Mouse (Mus musculus): ENCODE measurements around the gene Zfp790. TPM values are rescaled to one million over a fixed set of nuclear protein-coding genes. Genes with fewer than 3 reads are reported as not detected.
A peak's percentile ranks its signal among the peaks of the same experiment; 100 is the strongest.

Zfp790 gene
- polyA plus RNA-seq, 2 experiments: 8.0 to 13.8 TPM

GRCm38 (mm10) chr7:29839256-29839655, 23.3 kb downstream of the Zfp790 start:
- WGBS: 89% methylated on average over 3 of the region's 3 CpGs
- H3K9ac ChIP-seq (ENCODE audit: low read depth, low read length, severe bottlenecking): no peak overlapping the region
- ATAC-seq (ENCODE audit: low FRiP score, low read depth) (no peak), DNase-seq (ENCODE audit: low spot score) (no peak)
- H3K36me3 ChIP-seq (ENCODE audit: control insufficient read depth, insufficient read depth, low read length): peaks cover 6% of the 10 kb centered on the region; the same call in 1 of the 2 replicates
- no peak overlapping the region for H3K27ac ChIP-seq (replicated peaks; ENCODE audit: low read depth, low read length)
- no peak overlapping the region for H3K4me3 ChIP-seq (replicated peaks; ENCODE audit: low read length)
- H3K27me3 ChIP-seq (ENCODE audit: control insufficient read depth, insufficient read depth, low read length): no peaks in the 10 kb centered on the region
- TF ChIP-seq POLR2A (IDR thresholded peaks at IDR 0.05; ENCODE audit: borderline replicate concordance, extremely low read depth, insufficient read depth, insufficient read length): no peak
- H3K9me3 ChIP-seq (ENCODE audit: control insufficient read depth, low read length): no peaks in the 10 kb centered on the region
- H3K4me2 ChIP-seq (replicated peaks; ENCODE audit: low read depth, low read length, severe bottlenecking): no peak overlapping the region
- no peaks in the 10 kb centered on the region for H3K4me1 ChIP-seq (ENCODE audit: control insufficient read depth, insufficient read depth, low read length)

GRCm38 (mm10) chr7:29842105-29842504, 26.2 kb downstream of the Zfp790 start:
- Histone ChIP-seq H3K9ac (ENCODE audit: low read depth, low read length, severe bottlenecking) (no peak overlapping the region), H3K36me3 (ENCODE audit: control insufficient read depth, insufficient read depth, low read length) (peaks cover 30% of the 10 kb centered on the region), H3K9me3 (ENCODE audit: control insufficient read depth, low read length) (no peaks in the 10 kb centered on the region), H3K4me3 (replicated peaks; ENCODE audit: low read length) (no peak overlapping the region), H3K27ac (replicated peaks; ENCODE audit: low read depth, low read length) (no peak overlapping the region), H3K27me3 (ENCODE audit: control insufficient read depth, insufficient read depth, low read length) (no peaks in the 10 kb centered on the region), H3K4me2 (replicated peaks; ENCODE audit: low read depth, low read length, severe bottlenecking) (no peak overlapping the region), H3K4me1 (ENCODE audit: control insufficient read depth, insufficient read depth, low read length) (no peaks in the 10 kb centered on the region)
- no peak for DNase-seq (ENCODE audit: low spot score)
- 92% methylated on average over 1 of the region's 1 CpGs for WGBS
- no peak for TF ChIP-seq POLR2A (IDR thresholded peaks at IDR 0.05; ENCODE audit: borderline replicate concordance, extremely low read depth, insufficient read depth, insufficient read length)
- ATAC-seq (ENCODE audit: low FRiP score, low read depth): no peak

GRCm38 (mm10) chr7:29844616-29845015, 28.7 kb downstream of the Zfp790 start:
- WGBS: 88% methylated on average over 5 of the region's 5 CpGs
- Histone ChIP-seq H3K4me2 (replicated peaks; ENCODE audit: low read depth, low read length, severe bottlenecking) (no peak overlapping the region), H3K9me3 (ENCODE audit: control insufficient read depth, low read length) (no peaks in the 10 kb centered on the region), H3K4me1 (ENCODE audit: control insufficient read depth, insufficient read depth, low read length) (no peaks in the 10 kb centered on the region), H3K27ac (replicated peaks; ENCODE audit: low read depth, low read length) (no peak overlapping the region), H3K27me3 (ENCODE audit: control insufficient read depth, insufficient read depth, low read length) (no peaks in the 10 kb centered on the region), H3K36me3 (ENCODE audit: control insufficient read depth, insufficient read depth, low read length) (peaks cover 30% of the 10 kb centered on the region), H3K9ac (ENCODE audit: low read depth, low read length, severe bottlenecking) (no peak overlapping the region), H3K4me3 (replicated peaks; ENCODE audit: low read length) (no peak overlapping the region)
- DNase-seq (ENCODE audit: low spot score) (no peak), ATAC-seq (ENCODE audit: low FRiP score, low read depth) (no peak)
- no peak for TF ChIP-seq POLR2A (IDR thresholded peaks at IDR 0.05; ENCODE audit: borderline replicate concordance, extremely low read depth, insufficient read depth, insufficient read length)

- WGBS: 56% methylated on average over 9 of the region's 9 CpGs
- Histone ChIP-seq H3K4me2 (replicated peaks; ENCODE audit: low read depth, low read length, severe bottlenecking) (peak overlapping the region; percentile 63), H3K9me3 (ENCODE audit: control insufficient read depth, low read length) (no peaks in the 10 kb centered on the region), H3K27ac (replicated peaks; ENCODE audit: low read depth, low read length) (no peak overlapping the region), H3K4me3 (replicated peaks; ENCODE audit: low read length) (peak overlapping the region; percentile 45), H3K4me1 (ENCODE audit: control insufficient read depth, insufficient read depth, low read length) (no peaks in the 10 kb centered on the region), H3K36me3 (ENCODE audit: control insufficient read depth, insufficient read depth, low read length) (no peaks in the 10 kb centered on the region; the same call in 1 of the 2 replicates), H3K9ac (ENCODE audit: low read depth, low read length, severe bottlenecking) (peak overlapping the region; percentile 54), H3K27me3 (ENCODE audit: control insufficient read depth, insufficient read depth, low read length) (no peaks in the 10 kb centered on the region)
- no peak for TF ChIP-seq POLR2A (IDR thresholded peaks at IDR 0.05; ENCODE audit: borderline replicate concordance, extremely low read depth, insufficient read depth, insufficient read length)
- DNase-seq (ENCODE audit: low spot score) (no peak), ATAC-seq (ENCODE audit: low FRiP score, low read depth) (no peak)
These were observed 36.9 kb downstream of the Zfp790 start for GRCm38 (mm10) chr7:29852831-29853218.

GRCm38 (mm10) chr7:29853219-29853842, 37.4 kb downstream of the Zfp790 start, which contains the start of gene Zfp940:
Gene Zfp940 (minus strand): TSS chr7:29853669.
- no peaks in the 10 kb centered on the region for H3K27me3 ChIP-seq (ENCODE audit: control insufficient read depth, insufficient read depth, low read length)
- H3K4me3 ChIP-seq (replicated peaks; ENCODE audit: low read length): peak within 1 kb of the TSS; percentile 45
- DNase-seq (ENCODE audit: low spot score) (peak; percentile 91), ATAC-seq (ENCODE audit: low FRiP score, low read depth) (peak; percentile 95)
- H3K27ac ChIP-seq (replicated peaks; ENCODE audit: low read depth, low read length): no peak within 1 kb of the TSS
- peak; percentile 47; the same call in 1 of the 2 replicates for TF ChIP-seq POLR2A (IDR thresholded peaks at IDR 0.05; ENCODE audit: borderline replicate concordance, extremely low read depth, insufficient read depth, insufficient read length)
- peak within 1 kb of the TSS; percentile 54 for H3K9ac ChIP-seq (ENCODE audit: low read depth, low read length, severe bottlenecking)
- H3K4me2 ChIP-seq (replicated peaks; ENCODE audit: low read depth, low read length, severe bottlenecking): peak within 1 kb of the TSS; percentile 63
- 1% methylated on average over 21 of the region's 21 CpGs for WGBS
- H3K9me3 ChIP-seq (ENCODE audit: control insufficient read depth, low read length): no peaks in the 10 kb centered on the region
- no peaks in the 10 kb centered on the region for H3K4me1 ChIP-seq (ENCODE audit: control insufficient read depth, insufficient read depth, low read length)
- H3K36me3 ChIP-seq (ENCODE audit: control insufficient read depth, insufficient read depth, low read length): no peaks in the 10 kb centered on the region; the same call in 1 of the 2 replicates
